Mouse (Mus musculus) heart, embryonic 11.5 days (tissue): Measurements from ENCODE around the gene Ap5s1. TPM values are rescaled to one million over a fixed set of nuclear protein-coding genes. Genes with fewer than 3 reads are reported as not detected.

Experiments used
- ATAC-seq: fragments of 200-750 bp; cut with Nextera tagmentation; replicated peaks from 2 replicates; pipeline ENCODE4 v1.8.0; 2017; ENCODE audit warnings: moderate library complexity; ENCODE audit not compliant: insufficient number of reproducible peaks, low FRiP score, low TSS enrichment
- H3K27ac ChIP-seq: fragments of 300-500 bp; sonication (generic); 2 replicates; pipeline ENCODE4 v1.5.1; 2014; ENCODE audit warnings: mild to moderate bottlenecking, low read depth, low read length
- H3K27me3 ChIP-seq: fragments of 300-500 bp; sonication (generic); 2 replicates; pipeline ENCODE4 v1.6.1; 2014; ENCODE audit warnings: mild to moderate bottlenecking, low read length, mixed read lengths; ENCODE audit not compliant: control insufficient read depth, insufficient read depth
- H3K36me3 ChIP-seq: fragments of 300-500 bp; sonication (generic); 2 replicates; pipeline ENCODE4 v1.6.1; 2014; ENCODE audit warnings: mild to moderate bottlenecking, low read length, moderate library complexity, mixed read lengths; ENCODE audit not compliant: control insufficient read depth, insufficient read depth
- H3K4me1 ChIP-seq: fragments of 300-500 bp; sonication (generic); 2 replicates; pipeline ENCODE4 v1.6.1; 2014; ENCODE audit warnings: low read length; ENCODE audit not compliant: control insufficient read depth, insufficient read depth
- H3K4me2 ChIP-seq: fragments of 300-500 bp; sonication (generic); 2 replicates; pipeline ENCODE4 v1.6.1; 2014; ENCODE audit warnings: mild to moderate bottlenecking, moderate library complexity
- H3K4me3 ChIP-seq: fragments of 300-500 bp; sonication (generic); 2 replicates; pipeline ENCODE4 v1.5.1; 2014; ENCODE audit warnings: low read depth, low read length
- H3K9ac ChIP-seq: fragments of 300-500 bp; sonication (generic); 2 replicates; pipeline ENCODE4 v1.6.1; 2014; ENCODE audit warnings: mild to moderate bottlenecking, low read depth, low read length, moderate library complexity
- H3K9me3 ChIP-seq: fragments of 300-500 bp; sonication (generic); replicated peaks from 2 replicates; pipeline ENCODE4 v1.6.1; 2016; ENCODE audit warnings: low read length; ENCODE audit not compliant: control insufficient read depth
- WGBS: fragments of 180-500 bp; shearing (Covaris S2); extraction: QIAGEN DNeasy Blood & Tissue Kit; methylation state at CpG from one replicate; pipeline ENCODE4 v1.1.7; 2014; ENCODE audit not compliant: insufficient replicate concordance; 5-methylcytosine and 5-hydroxymethylcytosine counted together
- polyA plus RNA-seq: library from polyadenylated mRNA; unstranded; fragments of >200 nt; fragmentation: Nextera tagmentation; extraction: Ambion mirVana; gene quantifications from 2 replicates; pipeline ENCODE4 v1.2.1, GENCODE M21; 2014

Ap5s1 gene
- polyA plus RNA-seq, 1 experiment from 2014 or later, result 31.2 TPM

GRCm38 (mm10) chr2:131233307-131234126 lies 26.6 kb downstream of the Ap5s1 start, which contains the start of gene Mavs:
Gene Mavs, plus strand, starts transcription at chr2:131234063.
- Histone ChIP-seq H3K4me1 (peaks cover 20% of the 10 kb centered on the region), H3K4me3 (peak within 1 kb of the TSS; percentile 77), H3K4me2 (peak within 1 kb of the TSS; percentile 95), H3K27me3 (no peaks in the 10 kb centered on the region), H3K9ac (peak within 1 kb of the TSS; percentile 87), H3K9me3 (no peaks in the 10 kb centered on the region), H3K27ac (peak within 1 kb of the TSS; percentile 74), H3K36me3 (no peaks in the 10 kb centered on the region)
- peak; percentile 99 for ATAC-seq
- 13% methylated on average over 29 of the region's 29 CpGs for WGBS

DNA sequence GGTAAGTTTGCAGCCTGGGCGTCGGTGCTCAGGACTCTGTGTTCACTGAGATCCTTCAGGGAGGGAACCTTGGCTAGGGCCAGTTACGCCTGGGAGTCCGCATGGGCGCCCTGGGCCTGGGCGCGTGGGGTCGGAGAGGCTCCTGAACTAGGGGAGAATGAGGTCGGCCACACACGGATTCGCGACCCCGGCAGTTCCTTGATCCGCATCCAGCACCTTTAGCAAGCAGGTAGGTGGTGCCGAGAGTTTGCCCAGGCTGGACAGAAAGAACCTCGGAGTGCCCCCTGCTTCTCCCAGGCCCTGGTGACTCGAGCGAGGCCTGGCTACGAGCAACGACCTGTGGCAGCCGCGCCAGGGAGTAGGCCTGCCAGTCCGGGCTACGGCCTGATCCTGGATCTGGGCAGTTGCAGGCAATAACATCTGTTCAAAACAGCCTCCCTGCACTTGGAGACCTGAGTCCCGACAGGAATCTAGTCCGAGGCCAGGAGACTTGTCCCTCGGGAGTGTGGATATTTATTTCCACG lies 27.3 kb downstream of the Ap5s1 start:
- Histone ChIP-seq H3K4me2 (peak overlapping the region; percentile 95), H3K4me3 (peak overlapping the region; percentile 77), H3K27me3 (no peaks in the 10 kb centered on the region), H3K9me3 (no peaks in the 10 kb centered on the region), H3K9ac (peak overlapping the region; percentile 87), H3K4me1 (peaks cover 20% of the 10 kb centered on the region), H3K27ac (peak overlapping the region; percentile 74), H3K36me3 (peaks cover 4% of the 10 kb centered on the region)
- WGBS, result 15% methylated on average over 28 of the region's 28 CpGs
- ATAC-seq, result no peak

DNA sequence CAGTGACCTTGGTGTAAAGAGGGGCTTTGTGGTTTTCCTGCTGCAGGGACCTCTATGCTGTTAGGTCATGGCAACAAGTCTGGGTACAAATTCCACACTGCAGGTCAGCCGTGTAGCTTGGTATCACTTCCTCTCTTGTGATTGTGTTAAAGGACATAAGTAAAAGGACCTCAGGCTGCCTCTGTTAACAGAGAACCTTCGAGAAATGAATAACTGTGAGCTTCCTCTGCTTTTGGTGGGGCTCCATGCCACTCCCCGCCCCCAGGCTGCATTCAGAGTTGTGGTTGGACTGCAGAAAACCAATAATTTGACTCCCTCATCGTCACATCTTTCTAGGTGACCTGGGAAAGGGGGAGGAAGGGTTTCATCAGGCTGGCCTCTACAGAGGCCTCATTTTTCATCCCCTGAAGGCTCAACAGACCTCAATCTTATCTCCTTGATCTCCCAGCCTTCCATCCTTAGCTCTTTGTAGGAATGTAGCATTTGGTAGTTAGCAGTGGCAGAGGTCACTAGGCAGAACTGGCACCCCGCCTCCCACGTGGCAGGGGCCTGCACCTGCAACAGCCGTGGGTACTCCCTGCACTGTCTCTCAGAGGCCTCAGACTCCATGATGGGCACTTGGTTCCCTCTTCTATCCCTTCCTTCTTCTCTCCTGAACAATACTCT lies 28.2 kb downstream of the Ap5s1 start:
- ATAC-seq, result no peak
- no peak overlapping the region for H3K27ac ChIP-seq
- peak overlapping the region; percentile 77 for H3K4me3 ChIP-seq
- no peaks in the 10 kb centered on the region for H3K27me3 ChIP-seq
- H3K9me3 ChIP-seq, result no peaks in the 10 kb centered on the region
- peaks cover 20% of the 10 kb centered on the region for H3K4me1 ChIP-seq
- H3K36me3 ChIP-seq, result peaks cover 7% of the 10 kb centered on the region
- peak overlapping the region; percentile 87 for H3K9ac ChIP-seq
- peak overlapping the region; percentile 95 for H3K4me2 ChIP-seq
- 74% methylated on average over 7 of the region's 7 CpGs for WGBS

- Histone ChIP-seq H3K9ac (no peak overlapping the region), H3K27me3 (no peaks in the 10 kb centered on the region), H3K27ac (no peak overlapping the region), H3K4me3 (no peak overlapping the region), H3K36me3 (peaks cover 48% of the 10 kb centered on the region), H3K4me2 (no peak overlapping the region), H3K9me3 (no peaks in the 10 kb centered on the region), H3K4me1 (no peaks in the 10 kb centered on the region)
- ATAC-seq, result no peak
Measured at GRCm38 (mm10) chr2:131242180-131242579, 35.3 kb downstream of the Ap5s1 start.

DNA sequence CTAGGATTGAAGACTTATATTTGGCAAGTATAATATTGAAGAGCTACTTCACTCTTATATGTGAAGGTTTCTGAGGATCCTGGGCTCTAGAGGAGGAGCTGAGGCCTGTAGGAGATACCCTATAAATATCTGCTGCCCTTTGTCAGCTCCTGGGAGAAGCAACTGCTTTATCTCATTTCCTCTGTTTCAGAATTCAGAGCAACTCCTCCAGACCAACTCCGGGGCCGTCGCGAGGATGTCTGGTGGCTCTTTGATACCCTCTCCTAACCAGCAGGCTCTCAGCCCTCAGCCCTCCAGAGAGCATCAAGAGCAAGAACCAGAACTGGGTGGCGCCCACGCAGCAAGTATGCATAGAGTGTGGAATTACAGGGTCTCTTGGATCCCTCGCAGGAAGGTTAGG lies 36.1 kb downstream of the Ap5s1 start:
- 48% methylated on average over 7 of the region's 7 CpGs for WGBS
- no peak overlapping the region for H3K4me2 ChIP-seq
- no peaks in the 10 kb centered on the region for H3K4me1 ChIP-seq
- no peak overlapping the region for H3K4me3 ChIP-seq
- ATAC-seq, result no peak
- H3K27ac ChIP-seq, result no peak overlapping the region
- no peaks in the 10 kb centered on the region for H3K9me3 ChIP-seq
- peaks cover 52% of the 10 kb centered on the region for H3K36me3 ChIP-seq
- no peaks in the 10 kb centered on the region for H3K27me3 ChIP-seq
- no peak overlapping the region for H3K9ac ChIP-seq

DNA sequence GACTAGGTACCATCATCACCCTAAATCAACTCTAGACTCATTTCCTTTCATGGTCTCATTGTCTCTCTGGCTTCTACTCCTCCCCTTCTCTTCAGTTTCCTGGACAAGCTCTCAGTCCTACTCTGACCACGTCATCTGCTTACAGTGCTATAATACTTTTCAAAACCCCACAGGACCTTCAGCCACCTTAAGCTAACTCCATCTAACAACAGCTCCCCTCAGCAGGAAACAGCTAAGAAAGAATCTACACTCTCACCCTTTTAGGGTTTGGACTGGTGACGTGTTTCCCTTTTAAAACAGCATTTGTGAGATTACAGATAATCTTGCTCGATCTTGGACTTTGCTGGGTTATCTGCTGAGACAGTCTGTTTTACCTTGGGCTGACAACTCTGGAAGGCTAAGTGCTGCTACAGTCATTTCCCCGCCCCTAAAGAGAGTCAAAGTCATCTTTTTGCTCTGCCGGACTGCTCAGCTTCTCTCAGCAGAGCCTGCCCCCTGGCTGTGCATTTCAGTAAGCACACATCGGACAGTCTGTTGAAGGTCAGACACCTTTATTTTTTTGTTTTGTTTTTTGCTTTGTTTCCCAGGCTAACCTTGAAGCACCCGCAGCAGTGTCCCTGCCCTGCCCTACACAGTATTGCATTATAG lies 46.9 kb downstream of the Ap5s1 start:
- Histone ChIP-seq H3K36me3 (peaks cover 2% of the 10 kb centered on the region; the same call in 1 of the 2 replicates), H3K9me3 (no peaks in the 10 kb centered on the region), H3K9ac (0 out of 2 replicates have a peak overlapping the region, but pooled peaks have one; percentile 22), H3K4me3 (no peak overlapping the region), H3K27me3 (no peaks in the 10 kb centered on the region), H3K4me2 (peak overlapping the region; percentile 35), H3K27ac (peak overlapping the region; percentile 64; the same call in 1 of the 2 replicates), H3K4me1 (peaks cover 8% of the 10 kb centered on the region)
- 16% methylated on average over 7 of the region's 7 CpGs for WGBS
- peak; percentile 81 for ATAC-seq

GRCm38 (mm10) chr2:131254329-131254713 lies 47.4 kb downstream of the Ap5s1 start:
- Histone ChIP-seq H3K36me3 (no peaks in the 10 kb centered on the region), H3K4me3 (no peak overlapping the region), H3K27ac (peak overlapping the region; percentile 64; the same call in 1 of the 2 replicates), H3K4me2 (peak overlapping the region; percentile 35), H3K9ac (0 out of 2 replicates have a peak overlapping the region, but pooled peaks have one; percentile 22), H3K4me1 (peaks cover 8% of the 10 kb centered on the region), H3K27me3 (no peaks in the 10 kb centered on the region), H3K9me3 (no peaks in the 10 kb centered on the region)
- no peak; the same call in 1 of the 2 replicates for ATAC-seq
- 74% methylated on average over 2 of the region's 2 CpGs for WGBS

GRCm38 (mm10) chr2:131255738-131256137 lies 48.9 kb downstream of the Ap5s1 start:
- Histone ChIP-seq H3K27me3 (no peaks in the 10 kb centered on the region), H3K27ac (no peak overlapping the region), H3K4me1 (peaks cover 16% of the 10 kb centered on the region), H3K36me3 (no peaks in the 10 kb centered on the region), H3K4me3 (no peak overlapping the region), H3K9ac (no peak overlapping the region), H3K9me3 (no peaks in the 10 kb centered on the region), H3K4me2 (no peak overlapping the region)
- no peak for ATAC-seq
- 53% methylated on average over 3 of the region's 3 CpGs for WGBS
